Comparison of ENCODE assay signal across 15 mouse cellular contexts in genomic region chr4:143159336-143159735, GRCm38 (mm10). TPM values are rescaled to one million over a fixed set of nuclear protein-coding genes. Genes with fewer than 3 reads are reported as not detected.
A peak's percentile ranks its signal among the peaks of the same experiment; 100 is the strongest.
DNase-seq lines count a peak whose midpoint lies in the region; ATAC-seq and TF ChIP-seq lines count a peak whose summit lies in the region.
"Had no signal": no experiment of that assay in that cellular context is flagged by ENCODE, and none has a peak within 500 bp of the region (broad histone marks: within the 10 kb centered on the region; RNA-seq: fewer than 3 reads in every experiment).

No protein-coding gene starts in this region.

- no peak for TF ChIP-seq CTCF in liver, postnatal 0 days (IDR thresholded peaks at IDR 0.05; ENCODE audit: low read depth)

- H3K27me3 ChIP-seq in heart, embryonic 16.5 days (ENCODE audit: control insufficient read depth, insufficient read depth, low read length) = no peaks in the 10 kb centered on the region
- no peaks in the 10 kb centered on the region for H3K27me3 ChIP-seq in liver, postnatal 0 days (ENCODE audit: insufficient read depth, low read length)
- H3K27me3 ChIP-seq in liver, embryonic 11.5 days (replicated peaks; ENCODE audit: control insufficient read depth, insufficient read depth, low read length) = no peaks in the 10 kb centered on the region
- no peaks in the 10 kb centered on the region for H3K27me3 ChIP-seq in forebrain, embryonic 15.5 days
- H3K27me3 ChIP-seq: embryonic facial prominence, embryonic 15.5 days; liver, embryonic 15.5 days; stomach, embryonic 15.5 days had no signal

- H3K4me2 ChIP-seq in heart, embryonic 16.5 days (ENCODE audit: low read depth, low read length) = 0 out of 2 replicates have a peak overlapping the region, but pooled peaks have one; percentile 12
- 0 out of 2 replicates have a peak overlapping the region, but pooled peaks have one; percentile 26 for H3K4me2 ChIP-seq in liver, postnatal 0 days (ENCODE audit: low read depth, low read length)
- H3K4me2 ChIP-seq in liver, embryonic 11.5 days = no peak overlapping the region
- H3K4me2 ChIP-seq in forebrain, embryonic 15.5 days (replicated peaks) = peak overlapping the region; percentile 49; the same call in 1 of the 2 replicates

- no peaks in the 10 kb centered on the region for H3K9me3 ChIP-seq in heart, embryonic 16.5 days (replicated peaks; ENCODE audit: control insufficient read depth, low read length)
- H3K9me3 ChIP-seq in liver, postnatal 0 days (ENCODE audit: low read length) = no peaks in the 10 kb centered on the region
- no peaks in the 10 kb centered on the region for H3K9me3 ChIP-seq in liver, embryonic 11.5 days (ENCODE audit: control insufficient read depth, low read length)
- no peaks in the 10 kb centered on the region for H3K9me3 ChIP-seq in forebrain, embryonic 15.5 days
- H3K9me3 ChIP-seq: embryonic facial prominence, embryonic 15.5 days; liver, embryonic 15.5 days; stomach, embryonic 15.5 days had no signal

- DNase-seq in cerebellum, adult 9-10 months = peak; percentile 41
- DNase-seq in cerebellum, postnatal 10 days = no peak
- DNase-seq in heart, postnatal 10 days = no peak
- no peak for DNase-seq in liver, postnatal 0 days
- DNase-seq in liver, embryonic 11.5 days (ENCODE audit: low spot score) = no peak
- DNase-seq in urinary bladder, adult 18-20 months (ENCODE audit: low spot score in 2 of 2) = no peak
- DNase-seq: cerebellum, adult 11 months; thymus, postnatal 4 days had no signal

- no peak for TF ChIP-seq EP300 in liver, postnatal 0 days (IDR thresholded peaks at IDR 0.05; ENCODE audit: low read depth)

- H3K9ac ChIP-seq in heart, embryonic 16.5 days (ENCODE audit: low read length) = no peak overlapping the region
- no peak overlapping the region for H3K9ac ChIP-seq in liver, postnatal 0 days (replicated peaks)
- H3K9ac ChIP-seq in liver, embryonic 11.5 days (ENCODE audit: low read depth, low read length) = no peak overlapping the region
- no peak overlapping the region for H3K9ac ChIP-seq in forebrain, embryonic 15.5 days (replicated peaks)
- H3K9ac ChIP-seq: embryonic facial prominence, embryonic 15.5 days; liver, embryonic 15.5 days; stomach, embryonic 15.5 days had no signal

- H3K4me1 ChIP-seq in heart, embryonic 16.5 days (ENCODE audit: control insufficient read depth, insufficient read depth, low read length) = peaks cover 50% of the 10 kb centered on the region
- H3K4me1 ChIP-seq in liver, postnatal 0 days (ENCODE audit: insufficient read depth) = peaks cover 44% of the 10 kb centered on the region
- peaks cover 17% of the 10 kb centered on the region for H3K4me1 ChIP-seq in liver, embryonic 11.5 days (replicated peaks; ENCODE audit: control insufficient read depth, insufficient read depth, low read length)
- H3K4me1 ChIP-seq in forebrain, embryonic 15.5 days = peaks cover 42% of the 10 kb centered on the region

- no peak overlapping the region for H3K27ac ChIP-seq in heart, embryonic 16.5 days (ENCODE audit: low read length)
- no peak overlapping the region for H3K27ac ChIP-seq in liver, postnatal 0 days (ENCODE audit: low read depth)
- H3K27ac ChIP-seq in liver, embryonic 11.5 days (ENCODE audit: low read depth, low read length) = no peak overlapping the region
- H3K27ac ChIP-seq in forebrain, embryonic 15.5 days (replicated peaks) = no peak overlapping the region
- H3K27ac ChIP-seq: embryonic facial prominence, embryonic 15.5 days; kidney, postnatal 0 days; liver, embryonic 15.5 days; stomach, embryonic 15.5 days had no signal

- H3K36me3 ChIP-seq in heart, embryonic 16.5 days (ENCODE audit: control insufficient read depth, insufficient read depth) = no peaks in the 10 kb centered on the region
- H3K36me3 ChIP-seq in liver, postnatal 0 days (replicated peaks; ENCODE audit: insufficient read depth, low read length) = 0 out of 2 replicates have a peak, but pooled peaks cover 6% of the 10 kb centered on the region
- no peaks in the 10 kb centered on the region; the same call in 1 of the 2 replicates for H3K36me3 ChIP-seq in liver, embryonic 11.5 days (ENCODE audit: control insufficient read depth, insufficient read depth, low read length)
- no peaks in the 10 kb centered on the region for H3K36me3 ChIP-seq in forebrain, embryonic 15.5 days
- H3K36me3 ChIP-seq: stomach, embryonic 15.5 days had no signal

- ATAC-seq in heart, embryonic 16.5 days (replicated peaks; ENCODE audit: extremely low read depth, insufficient read depth, low FRiP score) = no peak
- ATAC-seq in liver, postnatal 0 days = no peak
- no peak for ATAC-seq in liver, embryonic 11.5 days (replicated peaks; ENCODE audit: low FRiP score)
- ATAC-seq in forebrain, embryonic 15.5 days (replicated peaks) = no peak
- ATAC-seq: inflammation-experienced regulatory T-cells, adult 6 months had no signal

- no peak overlapping the region for H3K4me3 ChIP-seq in heart, embryonic 16.5 days (ENCODE audit: low read length)
- no peak overlapping the region for H3K4me3 ChIP-seq in liver, postnatal 0 days (ENCODE audit: low read depth, low read length)
- no peak overlapping the region for H3K4me3 ChIP-seq in liver, embryonic 11.5 days (ENCODE audit: low read depth, low read length)
- H3K4me3 ChIP-seq in forebrain, embryonic 15.5 days = no peak overlapping the region
- H3K4me3 ChIP-seq: embryonic facial prominence, embryonic 15.5 days; liver, embryonic 15.5 days; stomach, embryonic 15.5 days had no signal

- intact Hi-C loops in heart, postnatal 10 days (cut with DNase I) = no loop called here

- 74% methylated on average over 2 of the region's 2 CpGs for WGBS in heart, embryonic 16.5 days
- WGBS in liver, postnatal 0 days (ENCODE audit: insufficient replicate concordance) = 79% methylated on average over 2 of the region's 2 CpGs
- WGBS in liver, embryonic 11.5 days = 94% methylated on average over 2 of the region's 2 CpGs
- 62% methylated on average over 2 of the region's 2 CpGs for WGBS in forebrain, embryonic 15.5 days

RNA-seq across cellular contexts. Expression of gene Prdm2, which starts 53.5 kb away (rescaled TPM):
- polyA plus RNA-seq in heart, embryonic 16.5 days (2015; fragmentation: Nextera tagmentation; extraction: Ambion mirVana) = 7.6 and 7.9 TPM in 2 replicates
- 10 to 100 TPM; 20.6 to 23.7 TPM for total RNA-seq in heart, postnatal 10 days (2021)
- polyA plus RNA-seq in liver, postnatal 0 days (2015; fragmentation: Nextera tagmentation; extraction: Ambion mirVana) = 2.6 and 4.1 TPM in 2 replicates
- 7.3 and 8.3 TPM in 2 replicates for polyA plus RNA-seq in liver, embryonic 11.5 days (2014; fragmentation: Nextera tagmentation; extraction: Ambion mirVana)
- polyA plus RNA-seq in forebrain, embryonic 15.5 days (2015; fragmentation: Nextera tagmentation; extraction: Ambion mirVana) = 16.9 and 18.4 TPM in 2 replicates
